Mouse (Mus musculus): ENCODE measurements around the gene Dmrt3.

DNA sequence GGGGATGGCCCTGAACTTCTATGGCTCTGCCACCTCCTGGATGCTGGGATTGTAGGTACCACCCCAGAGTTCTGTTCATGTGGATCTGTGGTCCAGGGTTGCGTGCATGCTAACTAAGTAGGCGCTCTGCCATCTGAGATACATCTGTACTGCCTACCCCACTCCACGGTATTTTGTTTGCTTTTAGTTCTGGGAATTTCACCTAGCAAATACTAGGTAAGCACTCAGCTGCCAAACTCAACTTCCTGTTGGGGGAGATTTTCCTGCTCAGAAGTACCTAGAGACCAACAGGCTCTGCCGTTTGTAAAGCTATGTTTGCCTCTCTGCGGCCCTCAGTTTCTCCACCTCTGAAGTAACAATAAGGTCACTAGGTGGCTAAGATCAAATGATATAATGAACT is 25.0 kb downstream of the Dmrt3 start:
- TF ChIP-seq POLR2A (IDR thresholded peaks at IDR 0.05; ENCODE audit: borderline replicate concordance, control insufficient read depth, low read depth, low read length) (no peak), CTCF (IDR thresholded peaks at IDR 0.05; ENCODE audit: control insufficient read depth, insufficient read depth, low read length) (no peak)

Data from bone marrow, adult 2 months (tissue).